Mouse (Mus musculus) lung, embryonic 15.5 days (tissue): ENCODE data around the gene Zfp658. TPM values are rescaled to one million over a fixed set of nuclear protein-coding genes. Genes with fewer than 3 reads are reported as not detected.

Source experiments
- ATAC-seq: fragments of 200-750 bp; cut with Nextera tagmentation; 2 replicates; pipeline ENCODE4 v1.8.0; 2017; ENCODE audit warnings: moderate number of reproducible peaks, borderline replicate concordance; ENCODE audit not compliant: low FRiP score, low TSS enrichment; ENCODE audit errors: extremely low read depth
- H3K27ac ChIP-seq: fragments of 300-500 bp; sonication (generic); 2 replicates; pipeline ENCODE4 v1.5.1; 2015; ENCODE audit warnings: moderate library complexity, mild to moderate bottlenecking, inconsistent platforms
- H3K27me3 ChIP-seq: fragments of 300-500 bp; sonication (generic); 2 replicates; pipeline ENCODE4 v1.6.1; 2015; ENCODE audit warnings: inconsistent platforms
- H3K36me3 ChIP-seq: fragments of 300-500 bp; sonication (generic); 2 replicates; pipeline ENCODE4 v1.6.1; 2015; ENCODE audit warnings: inconsistent platforms
- H3K4me1 ChIP-seq: fragments of 300-500 bp; sonication (generic); 2 replicates; pipeline ENCODE4 v1.6.1; 2015; ENCODE audit warnings: inconsistent platforms
- H3K4me2 ChIP-seq: fragments of 300-500 bp; sonication (generic); 2 replicates; pipeline ENCODE4 v1.6.1; 2015; ENCODE audit warnings: inconsistent platforms, mild to moderate bottlenecking, moderate library complexity
- H3K4me3 ChIP-seq: fragments of 300-500 bp; sonication (generic); 2 replicates; pipeline ENCODE4 v1.5.1; 2015; ENCODE audit warnings: mild to moderate bottlenecking, inconsistent platforms
- H3K9ac ChIP-seq: fragments of 300-500 bp; sonication (generic); 2 replicates; pipeline ENCODE4 v1.6.1; 2015; ENCODE audit warnings: inconsistent platforms
- H3K9me3 ChIP-seq: fragments of 300-500 bp; sonication (generic); 2 replicates; pipeline ENCODE4 v1.6.1; 2016; ENCODE audit warnings: inconsistent platforms
- WGBS: fragments of 180-500 bp; shearing (Covaris S2); methylation state at CpG from one replicate; pipeline ENCODE4 v1.1.7; 2015; 5-methylcytosine and 5-hydroxymethylcytosine counted together
- polyA plus RNA-seq: library from polyadenylated mRNA; unstranded; fragments of >200 nt; fragmentation: Nextera tagmentation; extraction: Ambion mirVana; gene quantifications from 2 replicates; pipeline ENCODE4 v1.2.1, GENCODE M21; 2015

Gene Zfp658
- polyA plus RNA-seq, 1 experiment from 2014 or later: 4.4 TPM

DNA sequence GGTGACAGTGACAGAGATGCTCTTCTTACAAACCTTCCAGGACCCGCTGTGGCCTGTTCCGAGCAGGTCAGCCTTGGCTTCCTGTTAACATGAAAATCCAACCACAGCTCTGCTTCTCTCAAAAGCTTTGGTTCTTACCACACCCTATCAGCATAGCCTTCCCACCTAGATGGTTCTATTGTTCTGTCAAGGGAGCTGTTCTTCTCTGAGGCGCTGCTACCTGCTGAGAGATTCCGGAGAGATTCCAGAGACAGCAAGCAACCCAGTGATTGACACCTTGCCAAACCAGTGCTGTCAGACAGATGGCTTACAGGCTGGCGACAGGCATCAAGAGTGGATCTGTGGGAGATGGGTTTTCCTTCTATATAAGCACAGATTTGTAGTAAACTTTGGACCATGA is 14.4 kb upstream of the Zfp658 start:
- H3K36me3 ChIP-seq: no peaks in the 10 kb centered on the region
- H3K4me1 ChIP-seq: no peaks in the 10 kb centered on the region
- H3K27ac ChIP-seq: no peak overlapping the region
- no peaks in the 10 kb centered on the region for H3K9me3 ChIP-seq
- ATAC-seq: no peak
- H3K9ac ChIP-seq: no peak overlapping the region
- H3K4me2 ChIP-seq: no peak overlapping the region
- whole genome bisulfite sequencing: 26% methylated on average over 5 of the region's 5 CpGs
- H3K4me3 ChIP-seq: no peak overlapping the region
- H3K27me3 ChIP-seq: no peaks in the 10 kb centered on the region

DNA sequence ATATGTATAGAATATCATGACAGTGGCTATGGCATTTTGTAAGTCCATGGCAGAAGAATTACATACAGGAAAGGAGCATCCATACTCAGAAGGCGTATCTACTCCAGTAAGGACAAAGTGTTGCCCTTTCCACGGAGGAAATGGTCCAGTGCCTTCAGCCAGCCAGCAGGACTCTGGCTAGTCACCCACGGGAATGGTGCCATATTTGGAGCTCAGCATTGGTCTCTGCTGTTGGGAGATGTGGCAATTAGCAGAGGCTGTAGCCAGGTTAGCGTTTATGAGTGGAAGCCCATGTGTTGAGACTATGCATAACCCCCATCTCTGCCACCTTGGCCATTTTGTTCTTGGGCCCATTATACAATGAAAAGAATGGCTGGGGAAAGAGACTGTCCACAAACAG is 13.8 kb upstream of the Zfp658 start:
- 78% methylated on average over 4 of the region's 4 CpGs for WGBS
- no peaks in the 10 kb centered on the region for H3K4me1 ChIP-seq
- H3K9ac ChIP-seq: no peak overlapping the region
- H3K27me3 ChIP-seq: no peaks in the 10 kb centered on the region
- no peak overlapping the region for H3K4me3 ChIP-seq
- H3K9me3 ChIP-seq: no peaks in the 10 kb centered on the region
- H3K4me2 ChIP-seq: no peak overlapping the region
- no peak for ATAC-seq
- H3K36me3 ChIP-seq: no peaks in the 10 kb centered on the region
- H3K27ac ChIP-seq: no peak overlapping the region

DNA sequence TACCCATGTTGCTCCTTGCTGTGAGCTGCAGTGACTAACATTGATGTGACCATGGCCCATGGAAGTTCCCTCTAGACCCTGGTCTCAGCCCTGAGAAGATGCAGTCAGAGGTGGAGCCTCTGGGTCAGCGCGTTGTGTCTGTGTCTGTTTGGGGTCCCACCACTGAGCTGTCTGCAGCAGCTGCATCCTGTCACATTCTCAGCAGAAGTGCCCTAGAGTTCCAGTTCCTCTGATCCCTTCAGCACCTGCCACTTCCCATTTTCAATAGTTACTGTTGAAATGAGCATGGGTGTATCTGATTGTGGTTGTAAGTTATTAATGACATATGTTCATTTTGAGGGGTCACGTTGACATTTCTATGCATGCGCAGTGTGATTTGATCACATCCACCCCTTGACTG is 8.9 kb upstream of the Zfp658 start:
- ATAC-seq: no peak
- no peak overlapping the region for H3K9ac ChIP-seq
- H3K4me2 ChIP-seq: no peak overlapping the region
- no peak overlapping the region for H3K27ac ChIP-seq
- no peaks in the 10 kb centered on the region for H3K36me3 ChIP-seq
- H3K4me3 ChIP-seq: no peak overlapping the region
- H3K4me1 ChIP-seq: no peaks in the 10 kb centered on the region
- WGBS: 68% methylated on average over 4 of the region's 4 CpGs
- no peaks in the 10 kb centered on the region for H3K27me3 ChIP-seq
- no peaks in the 10 kb centered on the region for H3K9me3 ChIP-seq

DNA sequence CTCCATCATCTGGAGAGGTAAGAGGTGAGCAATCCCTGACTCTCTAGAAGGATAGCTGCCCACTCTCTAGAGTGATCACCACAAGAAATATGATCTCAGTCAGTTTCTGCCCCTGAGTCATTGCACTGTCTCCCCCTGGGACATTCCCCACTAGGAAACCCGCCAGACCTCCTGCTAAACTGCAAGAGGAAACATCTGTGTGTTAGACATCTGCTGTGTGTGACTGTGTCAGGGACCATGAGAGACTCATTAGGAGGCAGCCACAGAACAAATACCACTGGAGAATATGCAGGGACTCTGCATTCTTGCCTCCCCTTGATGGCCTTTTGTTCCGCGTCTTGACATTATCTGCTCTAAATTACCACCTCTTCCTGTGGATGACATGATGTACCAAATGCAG is 7.5 kb upstream of the Zfp658 start:
- WGBS: 53% methylated on average over 3 of the region's 3 CpGs
- Histone ChIP-seq H3K4me3 (no peak overlapping the region), H3K4me2 (no peak overlapping the region), H3K4me1 (no peaks in the 10 kb centered on the region), H3K9ac (no peak overlapping the region), H3K27ac (no peak overlapping the region), H3K27me3 (no peaks in the 10 kb centered on the region), H3K36me3 (no peaks in the 10 kb centered on the region), H3K9me3 (no peaks in the 10 kb centered on the region)
- no peak for ATAC-seq

DNA sequence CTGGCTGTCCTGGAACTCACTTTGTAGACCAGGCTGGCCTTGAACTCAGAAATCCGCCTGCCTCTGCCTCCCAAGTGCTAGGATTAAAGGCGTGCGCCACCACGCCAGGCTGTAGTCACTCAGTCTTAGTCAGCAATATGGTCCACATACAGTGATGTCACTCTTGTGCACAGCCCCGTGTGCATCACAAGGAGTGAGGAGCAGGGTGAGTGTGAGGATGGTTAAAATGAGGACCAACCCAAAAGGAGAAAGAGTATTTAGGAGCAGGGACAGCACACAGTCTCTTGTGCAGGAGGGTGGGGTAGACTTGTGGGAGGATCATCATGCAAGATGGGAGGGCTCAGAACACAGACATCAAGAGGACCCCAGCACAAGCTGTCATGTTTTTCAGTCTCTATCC is 6.7 kb upstream of the Zfp658 start:
- H3K36me3 ChIP-seq: no peaks in the 10 kb centered on the region
- H3K4me2 ChIP-seq: no peak overlapping the region
- no peak for ATAC-seq
- H3K4me1 ChIP-seq: no peaks in the 10 kb centered on the region
- H3K9ac ChIP-seq: no peak overlapping the region
- H3K27ac ChIP-seq: no peak overlapping the region
- H3K9me3 ChIP-seq: no peaks in the 10 kb centered on the region
- 84% methylated on average over 5 of the region's 5 CpGs for WGBS
- no peaks in the 10 kb centered on the region for H3K27me3 ChIP-seq
- no peak overlapping the region for H3K4me3 ChIP-seq

DNA sequence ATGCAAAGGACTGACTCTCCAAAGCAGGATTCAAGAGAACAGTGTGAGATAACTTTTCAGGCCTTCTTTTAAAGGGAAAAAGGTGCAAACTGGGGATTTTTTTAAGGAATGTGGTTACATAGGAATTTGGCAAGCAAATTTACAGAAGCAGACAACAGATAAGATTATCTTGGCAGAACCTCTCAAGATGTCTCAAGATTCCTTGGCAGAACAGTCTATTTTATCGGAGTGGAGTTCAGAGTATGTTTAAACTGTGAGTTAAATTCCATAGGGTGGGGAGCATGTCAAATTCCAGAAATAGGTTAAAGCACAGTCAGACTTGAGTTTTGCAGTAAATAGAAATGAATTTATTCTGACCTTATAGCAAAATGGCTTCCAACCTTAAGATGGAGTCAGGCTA is 5.2 kb upstream of the Zfp658 start:
- WGBS: 10% methylated on average over 1 of the region's 1 CpGs
- Histone ChIP-seq H3K27ac (no peak overlapping the region; the same call in 1 of the 2 replicates), H3K9ac (no peak overlapping the region), H3K36me3 (no peaks in the 10 kb centered on the region), H3K27me3 (no peaks in the 10 kb centered on the region), H3K4me3 (no peak overlapping the region), H3K4me2 (no peak overlapping the region), H3K4me1 (no peaks in the 10 kb centered on the region), H3K9me3 (no peaks in the 10 kb centered on the region)
- ATAC-seq: no peak

DNA sequence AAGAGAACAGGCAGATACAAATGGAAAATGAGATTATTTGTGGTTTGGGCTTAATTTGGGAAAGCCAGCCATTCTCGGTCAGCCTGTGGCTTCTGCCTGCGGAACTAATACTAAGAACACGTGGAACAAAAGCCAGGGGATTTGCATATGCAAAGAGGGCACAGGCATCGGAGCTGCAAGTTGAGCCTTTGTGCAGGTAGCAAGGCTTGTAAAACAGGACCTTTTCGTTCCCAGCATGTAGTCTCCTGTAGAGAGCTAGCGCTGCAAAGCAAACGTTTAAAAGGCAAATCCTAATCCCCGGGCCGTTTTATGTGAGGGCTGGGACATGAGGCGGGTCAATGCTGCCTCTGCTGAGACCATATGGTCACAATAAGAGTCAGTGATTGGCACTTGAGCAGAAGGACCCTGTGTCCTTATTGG is 605 bp downstream of the Zfp658 start:
- under 1% methylated on average over 10 of the region's 10 CpGs for WGBS
- ATAC-seq: no peak
- Histone ChIP-seq H3K4me3 (peak overlapping the region; percentile 64), H3K9ac (peak overlapping the region; percentile 69), H3K4me2 (peak overlapping the region; percentile 72), H3K36me3 (peaks cover 19% of the 10 kb centered on the region), H3K27me3 (no peaks in the 10 kb centered on the region), H3K4me1 (peaks cover 10% of the 10 kb centered on the region), H3K9me3 (no peaks in the 10 kb centered on the region), H3K27ac (peak overlapping the region; percentile 87)

DNA sequence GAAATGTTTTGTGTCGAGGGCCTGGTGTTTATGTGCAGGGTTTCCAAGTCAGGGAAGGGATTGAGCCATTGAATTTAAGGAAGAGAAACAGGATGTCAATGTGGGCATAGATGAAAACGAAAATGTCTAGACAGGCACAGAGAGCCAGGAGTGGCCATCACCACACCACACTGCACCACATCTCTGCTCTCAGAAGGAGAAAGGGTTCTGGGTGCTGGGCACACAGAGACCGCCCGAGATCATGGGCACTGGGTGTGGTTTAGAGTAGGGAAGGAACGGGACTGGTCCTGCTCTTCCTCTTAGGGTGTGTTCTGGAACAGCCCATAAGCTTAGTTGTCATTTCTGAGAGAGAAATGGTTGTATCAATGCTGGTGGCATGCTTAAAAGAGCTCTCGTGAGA is 1.2 kb downstream of the Zfp658 start:
- H3K9me3 ChIP-seq: no peaks in the 10 kb centered on the region
- no peak for ATAC-seq
- 39% methylated on average over 6 of the region's 6 CpGs for WGBS
- H3K4me1 ChIP-seq: peaks cover 10% of the 10 kb centered on the region
- peak overlapping the region; percentile 64 for H3K4me3 ChIP-seq
- peak overlapping the region; percentile 72 for H3K4me2 ChIP-seq
- H3K36me3 ChIP-seq: peaks cover 25% of the 10 kb centered on the region
- H3K27ac ChIP-seq: no peak overlapping the region
- H3K9ac ChIP-seq: peak overlapping the region; percentile 69
- no peaks in the 10 kb centered on the region for H3K27me3 ChIP-seq

DNA sequence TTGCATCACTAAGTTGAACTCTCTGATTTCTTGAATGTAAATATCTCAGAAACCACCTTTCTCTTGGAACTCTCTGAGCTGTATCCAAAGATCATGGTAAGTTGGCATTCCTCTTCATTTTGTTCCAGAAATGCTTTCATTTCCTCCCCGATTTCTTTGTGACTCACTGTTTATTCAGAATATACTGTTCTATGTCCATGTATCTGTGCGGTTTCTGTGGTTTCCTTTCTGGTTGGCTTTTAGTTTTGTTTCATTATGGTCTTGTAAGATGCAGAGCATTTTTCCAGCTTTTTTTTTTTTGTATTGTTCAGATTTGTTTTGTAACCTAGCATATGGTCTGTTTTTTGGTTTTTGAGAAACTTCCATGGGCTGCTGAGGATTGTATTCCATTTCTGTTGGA is 9.2 kb downstream of the Zfp658 start:
- WGBS: 85% methylated on average over 2 of the region's 2 CpGs
- H3K9me3 ChIP-seq: no peaks in the 10 kb centered on the region
- no peak overlapping the region for H3K27ac ChIP-seq
- H3K27me3 ChIP-seq: no peaks in the 10 kb centered on the region
- H3K36me3 ChIP-seq: peaks cover 73% of the 10 kb centered on the region
- H3K9ac ChIP-seq: no peak overlapping the region
- no peak overlapping the region for H3K4me2 ChIP-seq
- ATAC-seq: no peak
- H3K4me3 ChIP-seq: no peak overlapping the region
- H3K4me1 ChIP-seq: no peaks in the 10 kb centered on the region

DNA sequence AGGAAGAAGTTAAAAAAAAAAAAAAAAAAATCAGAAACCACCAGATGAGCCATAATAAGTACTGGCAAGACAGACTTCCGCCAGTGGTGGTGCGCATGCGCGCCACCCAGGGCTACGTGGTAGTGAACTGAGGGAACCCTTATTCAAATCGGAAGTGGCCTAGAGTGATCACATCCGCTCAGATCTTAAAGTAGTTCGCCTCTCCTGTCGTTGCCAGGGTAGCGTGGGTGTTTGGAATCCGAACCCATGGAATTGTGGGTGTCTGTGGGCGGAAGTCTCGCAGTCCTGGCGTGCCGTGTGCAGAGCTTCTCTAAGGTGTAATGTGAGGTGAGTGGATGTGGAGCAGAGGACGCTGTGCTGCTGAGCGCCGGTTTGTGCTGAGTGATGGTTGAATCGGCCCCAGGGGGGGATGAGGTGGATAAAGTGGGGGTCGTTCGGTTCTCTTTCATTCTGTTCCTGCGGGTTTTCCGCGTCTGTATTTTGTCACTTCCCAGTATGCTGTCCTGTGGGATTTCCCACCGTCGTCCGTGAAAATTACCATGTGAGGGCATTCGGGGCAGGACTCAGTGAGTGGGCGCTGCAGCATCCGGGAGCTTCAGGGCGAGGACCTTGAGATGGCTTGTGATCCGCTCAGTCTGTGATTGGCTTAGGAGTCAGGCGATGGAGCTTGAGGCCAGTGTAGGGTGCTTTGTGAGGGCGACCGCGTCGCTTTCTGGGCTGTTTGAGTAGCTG is 17.6 kb downstream of the Zfp658 start, which contains the start of gene Zfp719:
Gene Zfp719, plus strand, starts transcription at position 171 of the 732 bp plus-strand sequence.
- ATAC-seq: peak; percentile 97
- Histone ChIP-seq H3K4me3 (peak within 1 kb of the TSS; percentile 86), H3K27ac (peak within 1 kb of the TSS; percentile 90), H3K9me3 (no peaks in the 10 kb centered on the region), H3K4me2 (peak within 1 kb of the TSS; percentile 63), H3K4me1 (peaks cover 10% of the 10 kb centered on the region), H3K36me3 (peaks cover 14% of the 10 kb centered on the region), H3K9ac (peak within 1 kb of the TSS; percentile 79), H3K27me3 (no peaks in the 10 kb centered on the region)
- under 1% methylated on average over 37 of the region's 37 CpGs for WGBS

DNA sequence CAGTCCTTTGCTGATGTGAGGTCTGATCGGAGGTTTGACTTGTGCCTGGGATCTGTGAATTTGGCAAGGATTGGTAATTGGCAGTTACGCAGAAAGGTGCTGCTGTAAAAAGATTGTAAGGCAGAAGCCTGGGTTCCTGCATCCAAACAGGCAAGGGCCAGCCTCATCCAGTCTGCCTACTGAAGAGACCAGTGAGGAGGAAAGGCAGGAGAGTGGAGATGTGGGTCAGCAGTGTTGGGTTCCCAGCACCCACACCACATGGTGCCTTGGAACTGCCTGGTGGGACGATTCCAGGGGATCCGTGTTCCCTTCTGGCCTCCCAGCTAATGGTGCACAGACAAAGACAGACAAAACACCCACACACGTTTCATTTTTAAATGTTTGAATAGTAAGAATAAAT is 18.5 kb downstream of the Zfp658 start:
- H3K9ac ChIP-seq: peak overlapping the region; percentile 79
- H3K27ac ChIP-seq: no peak overlapping the region
- peak overlapping the region; percentile 86 for H3K4me3 ChIP-seq
- 53% methylated on average over 5 of the region's 5 CpGs for WGBS
- H3K4me1 ChIP-seq: peaks cover 10% of the 10 kb centered on the region
- no peak for ATAC-seq
- H3K36me3 ChIP-seq: peaks cover 17% of the 10 kb centered on the region
- H3K4me2 ChIP-seq: peak overlapping the region; percentile 63
- H3K27me3 ChIP-seq: no peaks in the 10 kb centered on the region
- H3K9me3 ChIP-seq: no peaks in the 10 kb centered on the region

DNA sequence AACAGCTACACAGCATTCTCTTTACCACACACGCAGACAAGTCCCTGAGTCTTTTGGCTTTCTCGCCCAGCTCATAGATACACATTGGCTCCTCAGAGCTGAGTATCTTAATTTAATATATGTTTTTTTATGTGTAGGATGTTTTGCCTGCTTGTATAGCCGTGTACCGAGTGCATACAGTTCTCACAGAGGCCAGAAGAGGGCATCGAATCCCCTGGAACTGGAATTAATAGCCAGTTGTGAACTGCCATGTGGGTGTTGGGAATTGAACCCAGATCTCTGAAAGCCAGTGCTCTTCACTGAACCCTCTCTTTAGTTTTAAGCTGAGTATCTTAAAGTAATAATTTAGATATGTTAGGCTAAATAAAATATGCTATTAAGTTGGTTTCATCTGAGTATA is 22.7 kb downstream of the Zfp658 start:
- H3K9ac ChIP-seq: no peak overlapping the region
- H3K9me3 ChIP-seq: no peaks in the 10 kb centered on the region
- WGBS: 87% methylated on average over 5 of the region's 5 CpGs
- H3K27me3 ChIP-seq: no peaks in the 10 kb centered on the region
- no peak overlapping the region for H3K4me3 ChIP-seq
- no peak for ATAC-seq
- no peak overlapping the region for H3K4me2 ChIP-seq
- no peak overlapping the region for H3K27ac ChIP-seq
- H3K36me3 ChIP-seq: peaks cover 59% of the 10 kb centered on the region
- H3K4me1 ChIP-seq: peaks cover 10% of the 10 kb centered on the region
